Mouse (Mus musculus): ENCODE measurements around the gene Cfap43. TPM values are rescaled to one million over a fixed set of nuclear protein-coding genes. Genes with fewer than 3 reads are reported as not detected.

Cfap43 gene
- total RNA-seq, 1 experiment, result 1.5 TPM

DNA sequence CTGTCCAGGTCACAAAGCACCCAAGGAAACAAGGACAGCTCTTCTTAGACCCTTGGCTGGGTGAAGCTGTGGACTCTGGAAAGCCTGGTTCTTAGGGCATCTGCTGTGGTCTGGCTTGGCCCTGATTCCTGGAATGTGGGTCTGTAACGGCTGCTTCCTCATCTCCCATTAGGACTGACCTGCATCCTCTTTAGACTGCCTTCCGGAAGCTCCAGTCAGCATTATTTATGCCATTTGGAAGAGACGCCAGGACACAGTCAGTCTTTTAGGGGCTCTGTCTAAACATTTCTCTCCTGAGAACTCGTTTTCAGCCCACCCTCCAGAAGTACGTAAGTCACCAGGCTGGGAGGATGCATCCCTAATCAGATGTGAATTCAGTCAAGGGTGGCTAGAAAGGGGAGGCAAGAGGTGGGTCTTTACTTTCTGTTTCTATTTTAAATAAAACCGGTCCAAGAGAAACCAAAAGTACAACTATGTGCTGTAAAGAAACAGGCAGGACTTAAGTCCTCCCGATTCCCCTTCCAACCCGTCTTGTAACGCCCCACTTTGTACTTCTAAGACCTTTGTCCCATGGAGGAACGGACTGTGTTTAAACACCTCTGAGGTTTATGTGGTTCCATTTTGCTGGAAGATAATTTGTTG, 28.5 kb downstream of the Cfap43 start:
- Histone ChIP-seq H3K9ac (ENCODE audit: insufficient read depth, low read depth, low read length, poor library complexity, severe bottlenecking) (no peak overlapping the region), H3K4me1 (ENCODE audit: control insufficient read depth in 2 of 2, insufficient read depth in 2 of 2, low read length in 2 of 2, poor library complexity in 1 of 2) (peaks cover 0 to 4% of the 10 kb centered on the region in 2 experiments; a peak in 1 of 4 replicates), H3K4me3 (ENCODE audit: insufficient read depth in 1 of 2, low read depth in 1 of 2, low read length in 2 of 2, poor library complexity in 1 of 2, severe bottlenecking in 1 of 2) (no peak overlapping the region), H3K27ac (ENCODE audit: insufficient read depth, low read depth, low read length, poor library complexity, severe bottlenecking) (no peak overlapping the region), H3K9me3 (ENCODE audit: control insufficient read depth, insufficient read depth, low read depth, low read length) (no peaks in the 10 kb centered on the region), H3K36me3 (ENCODE audit: control insufficient read depth, insufficient read depth, low read length, poor library complexity, severe bottlenecking) (peaks cover under 1% of the 10 kb centered on the region; the same call in 1 of the 2 replicates)
- DNase-seq (ENCODE audit: low read depth, low spot score), result no peak
- no peak for TF ChIP-seq ZC3H11A (IDR thresholded peaks at IDR 0.05; ENCODE audit: borderline replicate concordance, low read depth, low read length)
- TF ChIP-seq MAFK (IDR thresholded peaks at IDR 0.05; ENCODE audit: insufficient read depth, low read depth, low read length), result no peak
- in situ Hi-C loops (cut with MboI; ENCODE audit: low sequenced_read_pairs in 2 of 2, unreplicated experiment in 2 of 2), result no loop called here

DNA sequence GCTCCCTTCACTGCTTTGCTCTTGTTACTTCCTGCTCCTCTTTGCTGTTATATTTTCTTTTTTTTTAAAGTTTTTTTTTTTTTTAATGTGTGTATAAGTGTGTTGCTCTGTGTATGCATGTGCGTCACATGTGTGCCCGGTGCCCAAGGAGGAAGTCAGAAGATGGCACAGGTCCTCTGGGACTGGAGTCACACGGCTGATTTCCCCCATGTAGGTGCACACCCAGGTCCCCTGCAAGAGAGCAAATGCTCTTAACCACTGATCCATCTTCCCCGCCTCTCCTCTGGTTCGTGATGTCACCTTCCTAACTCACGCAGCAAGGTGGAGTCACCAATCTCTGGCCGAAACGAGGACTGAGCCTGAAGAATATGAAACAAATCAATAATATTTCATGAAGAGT, 31.1 kb downstream of the Cfap43 start:
- no peak for DNase-seq (ENCODE audit: low read depth, low spot score)
- Histone ChIP-seq H3K9ac (ENCODE audit: insufficient read depth, low read depth, low read length, poor library complexity, severe bottlenecking) (no peak overlapping the region), H3K36me3 (ENCODE audit: control insufficient read depth, insufficient read depth, low read length, poor library complexity, severe bottlenecking) (no peaks in the 10 kb centered on the region), H3K9me3 (ENCODE audit: control insufficient read depth, insufficient read depth, low read depth, low read length) (no peaks in the 10 kb centered on the region), H3K4me3 (ENCODE audit: insufficient read depth in 1 of 2, low read depth in 1 of 2, low read length in 2 of 2, poor library complexity in 1 of 2, severe bottlenecking in 1 of 2) (no peak overlapping the region), H3K27ac (ENCODE audit: insufficient read depth, low read depth, low read length, poor library complexity, severe bottlenecking) (no peak overlapping the region), H3K4me1 (ENCODE audit: control insufficient read depth in 2 of 2, insufficient read depth in 2 of 2, low read length in 2 of 2, poor library complexity in 1 of 2) (peaks cover 0 to 4% of the 10 kb centered on the region in 2 experiments; a peak in 1 of 4 replicates)
- in situ Hi-C loops (cut with MboI; ENCODE audit: low sequenced_read_pairs in 2 of 2, unreplicated experiment in 2 of 2), result no loop called here
- TF ChIP-seq HCFC1 (IDR thresholded peaks at IDR 0.05; ENCODE audit: borderline replicate concordance, insufficient read depth, low read length) (no peak), ZC3H11A (IDR thresholded peaks at IDR 0.05; ENCODE audit: borderline replicate concordance, low read depth, low read length) (no peak), ZNF384 (IDR thresholded peaks at IDR 0.05; ENCODE audit: low read depth, low read length) (no peak)

DNA sequence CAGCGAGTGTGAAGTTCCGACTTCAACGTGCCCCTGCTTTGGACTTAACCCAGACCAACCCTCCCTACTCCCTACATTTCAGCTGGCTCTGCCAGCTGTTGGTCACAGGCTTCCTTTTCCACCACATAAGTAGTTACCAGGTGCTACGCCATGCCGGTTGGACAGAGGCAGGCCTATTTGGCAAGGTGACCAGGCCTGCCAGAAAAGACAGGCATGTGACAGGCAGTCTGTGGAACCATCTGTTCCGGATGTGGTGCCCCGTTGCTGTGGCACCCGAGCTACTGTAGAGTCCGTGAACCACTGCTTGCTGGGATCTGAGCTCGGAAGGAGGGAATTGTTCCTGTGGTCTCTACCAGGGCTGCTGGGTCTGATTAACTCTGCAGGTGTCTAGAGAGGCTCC, 31.7 kb downstream of the Cfap43 start:
- in situ Hi-C loops (cut with MboI; ENCODE audit: low sequenced_read_pairs in 2 of 2, unreplicated experiment in 2 of 2), result no loop called here

DNA sequence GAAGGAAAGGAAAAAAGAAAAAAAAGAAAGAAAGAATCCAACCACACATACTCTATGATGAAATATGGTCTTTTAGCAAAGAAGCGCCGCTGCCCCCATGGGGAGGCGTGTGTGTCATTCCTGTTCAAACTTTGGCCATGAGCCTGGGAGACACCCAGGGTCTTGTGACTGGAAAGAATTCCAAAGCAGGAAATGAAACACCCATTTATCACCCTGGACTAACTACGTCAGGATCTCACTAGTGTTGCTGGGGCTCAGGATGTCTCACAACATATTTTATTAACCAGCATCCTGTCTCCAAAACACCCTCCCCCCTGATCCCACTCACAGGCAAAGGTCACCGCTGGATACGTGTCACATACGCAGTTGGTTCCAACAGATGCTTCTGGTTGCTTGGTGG, 32.5 kb downstream of the Cfap43 start:
- TF ChIP-seq ZC3H11A (IDR thresholded peaks at IDR 0.05; ENCODE audit: borderline replicate concordance, low read depth, low read length), result no peak
- TF ChIP-seq MAFK (IDR thresholded peaks at IDR 0.05; ENCODE audit: insufficient read depth, low read depth, low read length), result no peak
- no peak for TF ChIP-seq ZNF384 (IDR thresholded peaks at IDR 0.05; ENCODE audit: low read depth, low read length)
- no peaks in the 10 kb centered on the region for H3K4me1 ChIP-seq (ENCODE audit: control insufficient read depth in 2 of 2, insufficient read depth in 2 of 2, low read length in 2 of 2, poor library complexity in 1 of 2)
- no peaks in the 10 kb centered on the region for H3K36me3 ChIP-seq (ENCODE audit: control insufficient read depth, insufficient read depth, low read length, poor library complexity, severe bottlenecking)
- H3K4me3 ChIP-seq (ENCODE audit: insufficient read depth in 1 of 2, low read depth in 1 of 2, low read length in 2 of 2, poor library complexity in 1 of 2, severe bottlenecking in 1 of 2), result no peak overlapping the region
- in situ Hi-C loops (cut with MboI; ENCODE audit: low sequenced_read_pairs in 2 of 2, unreplicated experiment in 2 of 2), result no loop called here
- H3K9me3 ChIP-seq (ENCODE audit: control insufficient read depth, insufficient read depth, low read depth, low read length), result no peaks in the 10 kb centered on the region
- no peak overlapping the region for H3K9ac ChIP-seq (ENCODE audit: insufficient read depth, low read depth, low read length, poor library complexity, severe bottlenecking)
- DNase-seq (ENCODE audit: low read depth, low spot score), result no peak
- H3K27ac ChIP-seq (ENCODE audit: insufficient read depth, low read depth, low read length, poor library complexity, severe bottlenecking), result no peak overlapping the region

More for the DNA sequence above, 31.7 kb downstream of the Cfap43 start:
- Histone ChIP-seq H3K4me1 (ENCODE audit: control insufficient read depth in 2 of 2, insufficient read depth in 2 of 2, low read length in 2 of 2, poor library complexity in 1 of 2) (no peaks in the 10 kb centered on the region), H3K36me3 (ENCODE audit: control insufficient read depth, insufficient read depth, low read length, poor library complexity, severe bottlenecking) (no peaks in the 10 kb centered on the region), H3K9me3 (ENCODE audit: control insufficient read depth, insufficient read depth, low read depth, low read length) (no peaks in the 10 kb centered on the region), H3K27ac (ENCODE audit: insufficient read depth, low read depth, low read length, poor library complexity, severe bottlenecking) (no peak overlapping the region), H3K4me3 (ENCODE audit: insufficient read depth in 1 of 2, low read depth in 1 of 2, low read length in 2 of 2, poor library complexity in 1 of 2, severe bottlenecking in 1 of 2) (no peak overlapping the region), H3K9ac (ENCODE audit: insufficient read depth, low read depth, low read length, poor library complexity, severe bottlenecking) (no peak overlapping the region)
- no peak for TF ChIP-seq ZC3H11A (IDR thresholded peaks at IDR 0.05; ENCODE audit: borderline replicate concordance, low read depth, low read length)
- DNase-seq (ENCODE audit: low read depth, low spot score), result no peak

DNA sequence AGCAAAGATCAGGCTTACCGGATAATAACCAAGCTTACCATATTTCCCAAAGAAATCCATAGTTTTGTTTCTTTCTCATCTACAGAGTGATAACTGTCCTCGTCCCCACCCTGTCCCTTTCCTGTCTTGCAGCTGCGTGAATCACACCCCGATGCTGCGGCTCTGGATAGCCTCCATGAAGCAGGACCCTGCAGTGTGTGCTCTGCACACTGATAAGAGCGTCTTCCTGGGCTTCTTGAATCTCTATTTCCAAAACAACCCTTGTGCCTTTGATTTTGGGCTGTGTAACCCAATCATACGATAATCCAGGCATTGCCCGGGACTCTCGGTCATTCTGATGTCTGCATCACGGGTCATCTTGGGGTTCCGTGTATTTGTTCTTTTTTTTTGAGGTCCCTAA, 33.2 kb downstream of the Cfap43 start:
- H3K4me3 ChIP-seq (ENCODE audit: insufficient read depth in 1 of 2, low read depth in 1 of 2, low read length in 2 of 2, poor library complexity in 1 of 2, severe bottlenecking in 1 of 2), result no peak overlapping the region
- H3K4me1 ChIP-seq (ENCODE audit: control insufficient read depth in 2 of 2, insufficient read depth in 2 of 2, low read length in 2 of 2, poor library complexity in 1 of 2), result no peaks in the 10 kb centered on the region
- in situ Hi-C loops (cut with MboI; ENCODE audit: low sequenced_read_pairs in 2 of 2, unreplicated experiment in 2 of 2), result no loop called here
- H3K27ac ChIP-seq (ENCODE audit: insufficient read depth, low read depth, low read length, poor library complexity, severe bottlenecking), result no peak overlapping the region
- H3K9ac ChIP-seq (ENCODE audit: insufficient read depth, low read depth, low read length, poor library complexity, severe bottlenecking), result no peak overlapping the region
- H3K9me3 ChIP-seq (ENCODE audit: control insufficient read depth, insufficient read depth, low read depth, low read length), result no peaks in the 10 kb centered on the region
- DNase-seq (ENCODE audit: low read depth, low spot score), result no peak
- no peaks in the 10 kb centered on the region for H3K36me3 ChIP-seq (ENCODE audit: control insufficient read depth, insufficient read depth, low read length, poor library complexity, severe bottlenecking)
- TF ChIP-seq ZC3H11A (IDR thresholded peaks at IDR 0.05; ENCODE audit: borderline replicate concordance, low read depth, low read length), result no peak
- no peak for TF ChIP-seq ZNF384 (IDR thresholded peaks at IDR 0.05; ENCODE audit: low read depth, low read length)
- no peak for TF ChIP-seq HCFC1 (IDR thresholded peaks at IDR 0.05; ENCODE audit: borderline replicate concordance, insufficient read depth, low read length)
- TF ChIP-seq CHD2 (IDR thresholded peaks at IDR 0.05; ENCODE audit: low read depth, low read length), result no peak
- no peak for TF ChIP-seq MAFK (IDR thresholded peaks at IDR 0.05; ENCODE audit: insufficient read depth, low read depth, low read length)

Measured in ES-E14 (cell line).